Mouse (Mus musculus) midbrain, embryonic 11.5 days (tissue): ENCODE results near the gene Qk. TPM values are rescaled to one million over a fixed set of nuclear protein-coding genes. Genes with fewer than 3 reads are reported as not detected.

Experiments used
- ATAC-seq: fragments of 200-750 bp; cut with Nextera tagmentation; 2 replicates; pipeline ENCODE4 v1.8.0; 2017; ENCODE audit warnings: moderate TSS enrichment, moderate library complexity; ENCODE audit not compliant: low FRiP score
- DNase-seq: peaks from one replicate; pipeline ENCODE4 v3.0.0; 2015; ENCODE audit warnings: low spot score; ENCODE audit errors: missing footprints
- H3K27ac ChIP-seq: fragments of 300-500 bp; sonication (generic); 2 replicates; pipeline ENCODE4 v1.5.1; 2014; ENCODE audit warnings: low read depth, low read length
- H3K27me3 ChIP-seq: fragments of 300-500 bp; sonication (generic); 2 replicates; pipeline ENCODE4 v1.6.1; 2014; ENCODE audit warnings: mild to moderate bottlenecking, low read length, moderate library complexity, mixed read lengths; ENCODE audit not compliant: control insufficient read depth, insufficient read depth
- H3K36me3 ChIP-seq: fragments of 300-500 bp; sonication (generic); 2 replicates; pipeline ENCODE4 v1.6.1; 2014; ENCODE audit warnings: mild to moderate bottlenecking, low read length, moderate library complexity, mixed read lengths; ENCODE audit not compliant: control insufficient read depth, insufficient read depth
- H3K4me1 ChIP-seq: fragments of 300-500 bp; sonication (generic); 2 replicates; pipeline ENCODE4 v1.6.1; 2014; ENCODE audit warnings: low read length; ENCODE audit not compliant: control insufficient read depth, insufficient read depth
- H3K4me2 ChIP-seq: fragments of 300-500 bp; sonication (generic); 2 replicates; pipeline ENCODE4 v1.6.1; 2014; ENCODE audit warnings: mild to moderate bottlenecking, moderate library complexity
- H3K4me3 ChIP-seq: fragments of 300-500 bp; sonication (generic); 2 replicates; pipeline ENCODE4 v1.5.1; 2014; ENCODE audit warnings: low read depth, low read length
- H3K9ac ChIP-seq: fragments of 300-500 bp; sonication (generic); 2 replicates; pipeline ENCODE4 v1.6.1; 2014; ENCODE audit warnings: low read length
- H3K9me3 ChIP-seq: fragments of 300-500 bp; sonication (generic); 2 replicates; pipeline ENCODE4 v1.6.1; 2016; ENCODE audit warnings: low read length; ENCODE audit not compliant: control insufficient read depth
- WGBS: fragments of 180-500 bp; shearing (Covaris S2); extraction: QIAGEN DNeasy Blood & Tissue Kit; methylation state at CpG from one replicate; pipeline ENCODE4 v1.1.7; 2014; 5-methylcytosine and 5-hydroxymethylcytosine counted together
- polyA plus RNA-seq: library from polyadenylated mRNA; unstranded; fragments of >200 nt; fragmentation: Nextera tagmentation; extraction: Ambion mirVana; gene quantifications from 2 replicates; pipeline ENCODE4 v1.2.1, GENCODE M21; 2014

The Qk gene
- polyA plus RNA-seq, 1 experiment from 2014 or later, result 63.2 TPM

GRCm38 (mm10) chr17:10318561-10319430 lies 858 bp downstream of the Qk start:
- H3K4me1 ChIP-seq, result peaks cover 20% of the 10 kb centered on the region
- H3K9me3 ChIP-seq, result no peaks in the 10 kb centered on the region
- H3K9ac ChIP-seq, result peak overlapping the region; percentile 100
- WGBS, result under 1% methylated on average over 87 of the region's 153 CpGs
- DNase-seq (peak; percentile 94), ATAC-seq (peak; percentile 73)
- H3K36me3 ChIP-seq, result no peaks in the 10 kb centered on the region
- H3K27ac ChIP-seq, result peak overlapping the region; percentile 99
- peak overlapping the region; percentile 99 for H3K4me3 ChIP-seq
- peak overlapping the region; percentile 68 for H3K4me2 ChIP-seq
- no peaks in the 10 kb centered on the region for H3K27me3 ChIP-seq

GRCm38 (mm10) chr17:10317981-10318551 lies 1.6 kb downstream of the Qk start:
- H3K27ac ChIP-seq, result peak overlapping the region; percentile 99
- H3K4me3 ChIP-seq, result peak overlapping the region; percentile 99
- no peak for ATAC-seq
- H3K36me3 ChIP-seq, result no peaks in the 10 kb centered on the region
- H3K9me3 ChIP-seq, result no peaks in the 10 kb centered on the region
- DNase-seq, result peak; percentile 95
- WGBS, result under 1% methylated on average over 46 of the region's 46 CpGs
- no peaks in the 10 kb centered on the region for H3K27me3 ChIP-seq
- H3K4me1 ChIP-seq, result peaks cover 20% of the 10 kb centered on the region
- peak overlapping the region; percentile 100 for H3K9ac ChIP-seq
- H3K4me2 ChIP-seq, result peak overlapping the region; percentile 68

GRCm38 (mm10) chr17:10317186-10317585 lies 2.5 kb downstream of the Qk start:
- peak overlapping the region; percentile 68 for H3K4me2 ChIP-seq
- 4% methylated on average over 4 of the region's 4 CpGs for WGBS
- H3K9ac ChIP-seq, result peak overlapping the region; percentile 100
- H3K27ac ChIP-seq, result peak overlapping the region; percentile 99
- DNase-seq (peak; percentile 97), ATAC-seq (no peak)
- H3K9me3 ChIP-seq, result no peaks in the 10 kb centered on the region
- H3K27me3 ChIP-seq, result no peaks in the 10 kb centered on the region
- no peaks in the 10 kb centered on the region for H3K36me3 ChIP-seq
- H3K4me3 ChIP-seq, result peak overlapping the region; percentile 99
- H3K4me1 ChIP-seq, result peaks cover 25% of the 10 kb centered on the region

- Histone ChIP-seq H3K9ac (peak overlapping the region; percentile 64), H3K4me1 (peaks cover 17% of the 10 kb centered on the region), H3K27ac (peak overlapping the region; percentile 22; the same call in 1 of the 2 replicates)
Measured at GRCm38 (mm10) chr17:10316446-10316845, 3.2 kb downstream of the Qk start.

GRCm38 (mm10) chr17:10310046-10310445 lies 9.6 kb downstream of the Qk start:
- Histone ChIP-seq H3K27ac (no peak overlapping the region), H3K9me3 (no peaks in the 10 kb centered on the region), H3K9ac (no peak overlapping the region), H3K4me3 (no peak overlapping the region), H3K4me2 (peak overlapping the region; percentile 1; the same call in 1 of the 2 replicates), H3K4me1 (peaks cover 19% of the 10 kb centered on the region), H3K36me3 (no peaks in the 10 kb centered on the region), H3K27me3 (no peaks in the 10 kb centered on the region)
- ATAC-seq, result no peak
- WGBS, result 71% methylated on average over 1 of the region's 1 CpGs
- DNase-seq, result no peak

More at GRCm38 (mm10) chr17:10316446-10316845, 3.2 kb downstream of the Qk start:
- 0% methylated on average over 1 of the region's 1 CpGs for WGBS
- Histone ChIP-seq H3K27me3 (no peaks in the 10 kb centered on the region), H3K36me3 (no peaks in the 10 kb centered on the region), H3K9me3 (no peaks in the 10 kb centered on the region), H3K4me2 (peak overlapping the region; percentile 68), H3K4me3 (peak overlapping the region; percentile 99)
- DNase-seq (no peak), ATAC-seq (no peak)

GRCm38 (mm10) chr17:10309135-10309623 lies 10.5 kb downstream of the Qk start:
- peak overlapping the region; percentile 32 for H3K4me2 ChIP-seq

GRCm38 (mm10) chr17:10306424-10306823 lies 13.2 kb downstream of the Qk start:
- peaks cover 9% of the 10 kb centered on the region for H3K4me1 ChIP-seq
- no peak for DNase-seq
- 88% methylated on average over 2 of the region's 2 CpGs for WGBS

More at GRCm38 (mm10) chr17:10309135-10309623, 10.5 kb downstream of the Qk start:
- WGBS, result 43% methylated on average over 4 of the region's 4 CpGs
- ATAC-seq (peak; percentile 52), DNase-seq (no peak)
- Histone ChIP-seq H3K27ac (no peak overlapping the region), H3K27me3 (no peaks in the 10 kb centered on the region), H3K9ac (no peak overlapping the region), H3K9me3 (no peaks in the 10 kb centered on the region), H3K4me3 (no peak overlapping the region), H3K36me3 (no peaks in the 10 kb centered on the region), H3K4me1 (peaks cover 13% of the 10 kb centered on the region)

GRCm38 (mm10) chr17:10304001-10304400 lies 15.7 kb downstream of the Qk start:
- H3K36me3 ChIP-seq, result no peaks in the 10 kb centered on the region
- no peak overlapping the region for H3K9ac ChIP-seq
- no peak for ATAC-seq
- H3K4me2 ChIP-seq, result no peak overlapping the region
- no peaks in the 10 kb centered on the region for H3K9me3 ChIP-seq
- no peak overlapping the region for H3K4me3 ChIP-seq
- no peak for DNase-seq
- no peaks in the 10 kb centered on the region for H3K27me3 ChIP-seq
- peaks cover under 1% of the 10 kb centered on the region for H3K4me1 ChIP-seq
- no peak overlapping the region for H3K27ac ChIP-seq

More at GRCm38 (mm10) chr17:10306424-10306823, 13.2 kb downstream of the Qk start:
- H3K27ac ChIP-seq, result no peak overlapping the region
- no peak overlapping the region for H3K4me2 ChIP-seq
- H3K36me3 ChIP-seq, result no peaks in the 10 kb centered on the region
- H3K9ac ChIP-seq, result no peak overlapping the region
- no peaks in the 10 kb centered on the region for H3K27me3 ChIP-seq
- no peak for ATAC-seq
- H3K4me3 ChIP-seq, result no peak overlapping the region
- H3K9me3 ChIP-seq, result no peaks in the 10 kb centered on the region
